1 mouse cellular context compared by ENCODE assay signal in the genomic region with DNA sequence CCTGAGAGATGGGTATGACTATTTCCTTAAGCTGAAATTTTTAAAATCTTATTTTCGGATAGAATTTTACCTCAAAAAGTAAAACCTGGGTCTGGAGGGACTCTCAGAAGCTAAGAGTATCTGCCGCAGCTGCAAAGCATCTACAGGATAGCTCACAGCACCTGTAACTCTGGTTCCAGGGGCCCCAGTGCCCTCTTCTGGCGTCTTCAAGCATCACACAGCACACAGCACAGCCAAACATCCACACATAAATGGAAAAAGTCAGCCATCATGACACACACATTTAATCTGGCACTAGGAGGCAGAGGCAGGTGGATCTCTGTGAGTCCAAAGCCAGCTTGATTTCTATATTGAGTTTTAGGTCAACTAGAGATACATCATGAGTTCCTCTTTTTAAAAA.
A peak's percentile ranks its signal among the peaks of the same experiment; 100 is the strongest.
TF ChIP-seq lines count a peak whose summit lies in the region.

No protein-coding gene starts in this region.

TF ChIP-seq in MEL, 35 proteins besides CTCF, POLR2A, EP300 and RAD21:
- TF ChIP-seq NRF1 (IDR thresholded peaks at IDR 0.05; ENCODE audit: insufficient read depth, low read depth, low read length, poor library complexity, severe bottlenecking) (no peak), SMC3 (IDR thresholded peaks at IDR 0.05; ENCODE audit: low read depth, low read length) (peak; percentile 25)
